Mouse (Mus musculus): Measurements from ENCODE around the gene Zc3h4. TPM values are rescaled to one million over a fixed set of nuclear protein-coding genes. Genes with fewer than 3 reads are reported as not detected.
"Not testable (repeated sequence)": the region's sequence is repeated elsewhere in the genome, so short reads cannot be mapped to it uniquely, and the experiment has no call there.

Gene Zc3h4
- polyA plus RNA-seq, 1 experiment, result 13.6 TPM

DNA sequence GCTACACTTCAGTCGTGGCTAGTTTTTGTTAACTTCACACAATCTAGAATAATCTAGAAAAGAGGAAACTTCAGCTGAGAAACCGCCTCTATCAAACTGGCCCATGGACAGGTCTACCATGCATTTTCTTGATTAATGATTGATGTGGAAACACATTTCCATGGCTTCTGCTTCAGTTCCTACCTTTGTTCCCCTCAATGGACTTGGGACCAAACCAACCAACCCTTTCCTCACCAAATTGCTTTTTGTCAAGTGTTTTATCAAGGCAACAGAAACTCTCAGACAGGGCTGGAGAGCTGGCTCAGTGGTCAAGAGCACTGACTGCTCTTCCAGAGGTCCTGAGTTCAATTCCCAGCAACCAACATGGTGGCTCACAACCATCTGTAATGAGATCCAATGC is 30.1 kb upstream of the Zc3h4 start:
- Histone ChIP-seq H3K4me1 (ENCODE audit: control insufficient read depth) (peaks cover 5% of the 10 kb centered on the region), H3K36me3 (ENCODE audit: control insufficient read depth) (peaks cover 95% of the 10 kb centered on the region), H3K9me3 (ENCODE audit: control insufficient read depth, low read length) (no peaks in the 10 kb centered on the region), H3K27me3 (ENCODE audit: control insufficient read depth) (no peaks in the 10 kb centered on the region), H3K4me3 (replicated peaks) (no peak overlapping the region)
- TF ChIP-seq TAL1 (IDR thresholded peaks at IDR 0.05; ENCODE audit: low read length) (no peak), GATA1 (IDR thresholded peaks at IDR 0.05; ENCODE audit: low read length) (no peak)

DNA sequence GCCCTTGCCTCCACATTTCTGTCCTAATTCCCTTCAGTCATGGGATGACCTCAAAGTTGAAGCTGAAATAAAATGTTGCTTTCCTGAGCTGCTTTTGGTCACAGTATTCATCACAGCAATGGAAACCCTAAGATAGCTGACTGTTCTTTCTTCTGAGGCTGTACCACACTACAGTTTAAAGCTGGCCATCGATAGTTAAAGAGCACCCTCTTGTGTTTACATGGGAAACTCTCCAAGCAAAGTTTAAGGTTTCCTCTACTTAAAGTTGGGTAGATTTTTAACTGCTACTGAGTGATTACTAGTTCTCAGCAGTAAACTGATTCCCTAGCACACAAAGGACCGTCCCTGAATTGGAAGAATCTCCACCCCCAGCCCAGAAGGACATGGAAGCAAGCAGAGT is 27.0 kb upstream of the Zc3h4 start:
- peaks cover 95% of the 10 kb centered on the region for H3K36me3 ChIP-seq (ENCODE audit: control insufficient read depth)
- H3K4me1 ChIP-seq (ENCODE audit: control insufficient read depth), result peaks cover 10% of the 10 kb centered on the region
- H3K9me3 ChIP-seq (ENCODE audit: control insufficient read depth, low read length), result no peaks in the 10 kb centered on the region
- H3K4me3 ChIP-seq (replicated peaks), result no peak overlapping the region
- H3K27me3 ChIP-seq (ENCODE audit: control insufficient read depth), result no peaks in the 10 kb centered on the region
- no peak for TF ChIP-seq TAL1 (IDR thresholded peaks at IDR 0.05; ENCODE audit: low read length)
- TF ChIP-seq GATA1 (IDR thresholded peaks at IDR 0.05; ENCODE audit: low read length), result no peak

DNA sequence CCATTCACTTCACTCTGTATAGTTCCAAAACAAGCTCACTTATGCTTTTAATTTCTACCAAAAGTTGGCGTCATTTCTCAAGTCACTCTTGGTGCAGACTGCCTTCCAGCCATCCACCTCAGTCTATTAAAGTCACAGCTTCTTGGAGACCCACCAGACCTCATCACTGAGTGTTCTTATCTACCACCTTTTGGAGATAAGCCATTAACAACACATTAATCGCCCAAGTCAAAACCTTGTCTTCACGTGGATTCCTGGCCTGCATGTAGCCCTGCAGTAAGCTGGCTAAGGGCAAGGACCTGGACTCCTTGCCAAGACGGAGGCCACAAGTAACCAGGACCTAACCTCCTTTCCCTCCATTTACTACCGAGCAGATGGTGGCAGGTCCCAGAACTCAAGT is 25.7 kb upstream of the Zc3h4 start:
- Histone ChIP-seq H3K9me3 (ENCODE audit: control insufficient read depth, low read length) (no peaks in the 10 kb centered on the region), H3K36me3 (ENCODE audit: control insufficient read depth) (peaks cover 92% of the 10 kb centered on the region), H3K4me1 (ENCODE audit: control insufficient read depth) (peaks cover 10% of the 10 kb centered on the region), H3K4me3 (replicated peaks) (no peak overlapping the region), H3K27me3 (ENCODE audit: control insufficient read depth) (no peaks in the 10 kb centered on the region)
- TF ChIP-seq TAL1 (IDR thresholded peaks at IDR 0.05; ENCODE audit: low read length) (no peak), GATA1 (IDR thresholded peaks at IDR 0.05; ENCODE audit: low read length) (no peak)

DNA sequence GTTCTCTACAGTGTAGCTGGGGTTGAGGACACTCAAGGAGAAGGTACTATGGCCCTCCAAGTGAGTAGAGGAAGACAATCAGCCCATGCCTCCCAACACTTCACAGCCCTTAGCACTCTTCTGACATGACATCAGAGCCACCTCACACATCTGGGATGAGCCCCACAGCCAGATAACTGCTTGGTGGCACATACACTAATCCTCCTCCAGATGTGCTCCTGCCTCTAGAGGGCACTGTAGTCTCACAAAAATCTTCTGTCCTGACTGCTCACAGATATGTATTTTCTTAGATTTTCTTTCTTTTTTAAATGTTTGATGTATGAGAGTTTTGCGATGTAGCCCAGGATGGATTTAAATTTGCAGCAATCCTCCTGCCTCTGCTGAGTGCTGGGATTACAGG is 24.2 kb upstream of the Zc3h4 start:
- Histone ChIP-seq H3K36me3 (ENCODE audit: control insufficient read depth) (peaks cover 94% of the 10 kb centered on the region), H3K4me3 (replicated peaks) (no peak overlapping the region), H3K4me1 (ENCODE audit: control insufficient read depth) (peaks cover 10% of the 10 kb centered on the region), H3K27me3 (ENCODE audit: control insufficient read depth) (no peaks in the 10 kb centered on the region), H3K9me3 (ENCODE audit: control insufficient read depth, low read length) (no peaks in the 10 kb centered on the region)
- TF ChIP-seq GATA1 (IDR thresholded peaks at IDR 0.05; ENCODE audit: low read length) (no peak), TAL1 (IDR thresholded peaks at IDR 0.05; ENCODE audit: low read length) (no peak)

DNA sequence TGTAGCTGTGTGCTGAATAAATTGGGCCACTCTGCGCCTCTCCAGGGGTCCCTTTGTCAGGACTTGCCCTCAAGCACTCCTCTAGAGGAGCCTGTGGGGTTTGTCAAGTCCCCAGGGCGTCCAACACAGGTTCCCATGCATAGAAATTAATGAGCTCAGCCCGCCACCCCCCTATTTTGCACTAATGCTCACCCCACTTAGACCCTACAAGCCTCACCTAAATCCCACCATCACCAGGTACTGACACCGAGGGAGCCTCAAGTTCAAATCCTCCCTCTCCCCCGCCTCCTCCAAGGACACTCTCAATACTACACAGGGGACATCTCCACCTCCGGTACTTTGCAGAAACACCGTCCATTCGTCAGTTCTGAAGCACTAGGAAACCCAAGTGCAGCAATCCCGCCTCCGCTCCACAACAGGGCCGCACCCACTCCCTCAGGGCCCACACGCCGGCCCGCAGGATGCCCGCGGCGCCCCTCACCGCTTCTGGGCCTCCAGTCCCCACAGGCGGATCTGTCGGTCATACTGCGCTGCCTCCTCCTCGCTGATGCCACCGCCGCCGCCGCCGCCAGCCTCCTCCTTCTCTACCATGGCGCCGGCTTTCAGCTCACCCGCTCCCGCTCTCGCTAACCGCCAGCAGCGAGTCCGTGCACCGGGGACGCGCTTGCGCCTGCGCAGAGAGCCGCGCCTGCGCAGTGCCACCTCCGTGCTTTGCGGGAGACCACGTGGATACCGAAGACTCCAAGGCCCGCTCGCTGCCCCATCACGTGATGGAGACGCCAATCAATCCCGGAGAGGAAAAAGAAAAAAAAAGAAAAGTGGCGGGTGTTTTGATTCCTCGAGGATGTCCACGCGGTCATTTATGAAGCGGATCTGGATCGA is 13.3 kb upstream of the Zc3h4 start, which contains the start of gene Sae1:
TSS of gene Sae1 (minus strand) at position 647 of the 882 bp plus-strand sequence.
- H3K4me1 ChIP-seq (ENCODE audit: control insufficient read depth), result peaks cover 47% of the 10 kb centered on the region
- H3K36me3 ChIP-seq (ENCODE audit: control insufficient read depth), result peaks cover 37% of the 10 kb centered on the region
- TF ChIP-seq GATA1 (IDR thresholded peaks at IDR 0.05; ENCODE audit: low read length), result no peak

DNA sequence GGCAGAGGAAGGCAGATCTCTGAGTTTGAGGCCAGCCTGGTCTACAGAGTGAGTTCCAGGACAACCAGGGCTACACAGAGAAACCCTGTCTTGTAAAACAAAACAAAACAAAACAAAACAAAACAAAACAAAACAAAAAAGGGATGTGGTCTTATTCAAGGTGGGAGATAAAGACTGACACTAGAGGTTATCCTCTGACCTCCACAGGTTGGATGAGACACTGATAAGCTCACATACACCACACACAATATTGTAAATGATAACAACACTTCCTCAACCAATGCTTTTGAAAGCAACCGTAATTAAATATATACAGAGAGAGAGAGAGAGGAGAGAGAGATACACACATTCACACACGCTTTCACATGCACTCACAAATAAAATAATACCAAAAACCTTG is 10.8 kb upstream of the Zc3h4 start:
- not testable (repeated sequence) for H3K9me3 ChIP-seq (ENCODE audit: control insufficient read depth, low read length); H3K4me3 ChIP-seq (replicated peaks); H3K27me3 ChIP-seq (ENCODE audit: control insufficient read depth)
- Histone ChIP-seq H3K4me1 (ENCODE audit: control insufficient read depth) (peaks cover 33% of the 10 kb centered on the region), H3K36me3 (ENCODE audit: control insufficient read depth) (peaks cover 14% of the 10 kb centered on the region)

More for the DNA sequence above, 13.3 kb upstream of the Zc3h4 start, which contains the start of gene Sae1:
- Histone ChIP-seq H3K9me3 (ENCODE audit: control insufficient read depth, low read length) (no peaks in the 10 kb centered on the region), H3K27me3 (ENCODE audit: control insufficient read depth) (peaks cover 2% of the 10 kb centered on the region; the same call in 1 of the 2 replicates), H3K4me3 (replicated peaks) (peak within 1 kb of the TSS; percentile 66)

DNA sequence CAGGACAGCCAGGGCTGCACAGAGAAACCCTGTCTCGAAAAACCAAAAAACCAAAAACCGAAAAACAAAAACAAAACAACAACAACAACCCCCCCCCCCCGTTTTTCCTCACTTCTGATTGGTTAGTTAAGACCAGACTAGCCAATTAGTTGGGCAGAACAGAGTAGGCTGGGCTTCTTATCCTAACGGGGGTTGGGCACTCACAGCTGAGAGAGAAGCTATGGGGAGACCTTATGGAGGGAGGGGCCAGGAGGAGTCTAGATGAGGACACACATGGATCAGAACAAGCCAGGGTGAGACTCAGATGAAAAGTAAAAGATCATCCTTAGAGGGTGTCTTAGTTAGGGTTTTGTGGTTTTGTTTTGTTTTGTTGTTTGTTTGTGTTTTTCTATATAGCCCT is 7.8 kb upstream of the Zc3h4 start:
- TF ChIP-seq TAL1 (IDR thresholded peaks at IDR 0.05; ENCODE audit: low read length), result no peak
- TF ChIP-seq GATA1 (IDR thresholded peaks at IDR 0.05; ENCODE audit: low read length), result no peak
- H3K4me3 ChIP-seq (replicated peaks), result no peak overlapping the region
- H3K4me1 ChIP-seq (ENCODE audit: control insufficient read depth), result peaks cover 19% of the 10 kb centered on the region
- H3K36me3 ChIP-seq (ENCODE audit: control insufficient read depth), result no peaks in the 10 kb centered on the region
- H3K9me3 ChIP-seq (ENCODE audit: control insufficient read depth, low read length), result no peaks in the 10 kb centered on the region
- H3K27me3 ChIP-seq (ENCODE audit: control insufficient read depth), result peaks cover 2% of the 10 kb centered on the region; the same call in 1 of the 2 replicates

DNA sequence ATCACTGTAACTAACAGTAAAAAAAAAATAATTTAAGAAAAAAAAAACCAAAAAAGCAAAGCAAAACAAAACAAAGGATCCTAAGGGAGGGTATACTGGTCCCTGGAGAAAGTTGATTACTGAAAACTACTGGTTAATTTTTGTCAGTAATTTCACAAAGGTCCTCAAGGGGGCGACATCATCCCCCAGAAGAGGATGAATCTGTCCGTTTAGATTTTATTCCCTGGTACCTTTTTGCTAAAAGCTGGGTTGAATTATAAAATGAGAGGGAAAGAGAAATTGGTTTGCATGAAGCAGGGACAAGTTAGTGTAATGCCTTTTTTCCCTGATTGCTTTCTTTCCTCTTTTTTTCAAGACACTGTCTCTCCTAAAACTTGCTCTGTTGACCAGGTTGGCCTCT is 4.8 kb upstream of the Zc3h4 start:
- Histone ChIP-seq H3K9me3 (ENCODE audit: control insufficient read depth, low read length) (no peaks in the 10 kb centered on the region), H3K4me3 (replicated peaks) (no peak overlapping the region), H3K4me1 (ENCODE audit: control insufficient read depth) (peaks cover 29% of the 10 kb centered on the region), H3K36me3 (ENCODE audit: control insufficient read depth) (no peaks in the 10 kb centered on the region), H3K27me3 (ENCODE audit: control insufficient read depth) (peaks cover 2% of the 10 kb centered on the region; the same call in 1 of the 2 replicates)
- no peak for TF ChIP-seq GATA1 (IDR thresholded peaks at IDR 0.05; ENCODE audit: low read length)
- no peak for TF ChIP-seq TAL1 (IDR thresholded peaks at IDR 0.05; ENCODE audit: low read length)

DNA sequence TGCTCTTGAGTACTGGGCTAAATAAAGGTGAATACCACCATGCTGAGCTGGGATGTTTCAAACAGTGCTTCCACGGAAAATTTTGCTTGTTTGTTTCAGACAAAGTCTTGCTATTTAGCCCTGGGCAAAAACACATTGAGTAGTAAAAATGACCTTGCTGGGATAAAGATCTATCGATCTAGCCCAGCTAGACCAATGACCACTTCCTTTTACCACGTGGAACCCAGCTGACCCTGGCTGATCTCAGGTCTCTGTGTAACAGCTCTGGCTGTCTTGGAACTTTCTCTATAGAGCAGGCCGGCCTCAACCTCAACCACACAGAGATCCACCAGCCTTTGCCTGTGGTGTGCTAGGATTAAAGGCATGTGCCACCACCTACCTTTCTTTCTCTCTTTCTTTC is 3.2 kb upstream of the Zc3h4 start:
- no peak overlapping the region for H3K4me3 ChIP-seq (replicated peaks)
- peaks cover 29% of the 10 kb centered on the region for H3K4me1 ChIP-seq (ENCODE audit: control insufficient read depth)
- H3K36me3 ChIP-seq (ENCODE audit: control insufficient read depth), result peaks cover 5% of the 10 kb centered on the region
- no peaks in the 10 kb centered on the region for H3K9me3 ChIP-seq (ENCODE audit: control insufficient read depth, low read length)
- TF ChIP-seq TAL1 (IDR thresholded peaks at IDR 0.05; ENCODE audit: low read length) (no peak), GATA1 (IDR thresholded peaks at IDR 0.05; ENCODE audit: low read length) (no peak)
- H3K27me3 ChIP-seq (ENCODE audit: control insufficient read depth), result no peaks in the 10 kb centered on the region

Measured in erythroblast, embryonic 14.5 days (primary cell).